In the genomic region with DNA sequence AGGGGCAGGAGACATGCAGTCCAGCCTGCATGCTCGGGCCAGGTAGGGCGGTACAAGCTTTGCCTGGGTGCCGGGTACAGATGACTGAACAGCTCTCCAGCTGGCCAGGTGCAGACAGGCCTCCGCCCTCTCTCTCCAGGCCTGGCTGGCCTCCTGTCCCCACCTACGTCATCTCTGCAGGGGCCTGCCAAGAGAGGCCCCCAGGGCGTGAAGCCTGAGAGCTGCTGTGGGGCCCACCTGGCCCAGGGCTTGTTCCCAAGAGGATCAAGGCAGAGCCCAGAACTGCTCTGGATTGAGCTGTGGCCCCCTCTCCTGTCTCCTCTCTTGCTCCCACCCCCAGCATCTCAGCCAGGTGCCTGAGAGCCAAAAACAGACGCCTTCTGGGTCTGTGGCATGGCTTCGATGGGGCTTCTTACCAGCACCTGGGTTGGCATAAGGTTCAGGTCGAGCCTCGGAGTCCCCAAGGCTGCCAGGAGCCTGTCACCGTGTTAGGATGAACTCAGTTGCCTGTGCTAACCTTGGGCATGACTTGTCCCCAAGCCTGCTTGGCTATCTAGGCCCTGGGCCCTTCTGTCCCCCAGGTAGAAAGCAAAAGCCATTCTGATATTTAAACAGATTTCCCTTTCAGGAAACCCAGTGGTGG, we compare ENCODE assay signal across 11 mouse cellular contexts. TPM values are rescaled to one million over a fixed set of nuclear protein-coding genes. Genes with fewer than 3 reads are reported as not detected.
DNase-seq lines count a peak whose midpoint lies in the region; ATAC-seq lines count a peak whose summit lies in the region.
"Had no signal": no experiment of that assay in that cellular context is flagged by ENCODE, and none has a peak within 500 bp of the region (broad histone marks: within the 10 kb centered on the region; RNA-seq: fewer than 3 reads in every experiment).

No protein-coding gene starts in this region.

- H3K4me2 ChIP-seq in hindbrain, embryonic 13.5 days: no peak overlapping the region
- no peak overlapping the region for H3K4me2 ChIP-seq in hindbrain, embryonic 14.5 days (replicated peaks)
- H3K4me2 ChIP-seq in limb, embryonic 13.5 days (replicated peaks): no peak overlapping the region
- H3K4me2 ChIP-seq: heart, embryonic 11.5 days had no signal

- peak overlapping the region; percentile 8; the same call in 1 of the 2 replicates for H3K9ac ChIP-seq in hindbrain, embryonic 13.5 days
- no peak overlapping the region for H3K9ac ChIP-seq in hindbrain, embryonic 14.5 days
- H3K9ac ChIP-seq in limb, embryonic 13.5 days: peak overlapping the region; percentile 48

- DNase-seq in hindbrain, embryonic 14.5 days (ENCODE audit: low spot score): no peak
- peak; percentile 59 to 67 for DNase-seq in cerebellum, postnatal 25 days
- peak; percentile 34 for DNase-seq in kidney, adult 18-20 months
- DNase-seq in gastrocnemius, postnatal 36 days: no peak
- no peak for DNase-seq in left cerebral cortex, adult 9 months (ENCODE audit: low spot score in 2 of 2)
- DNase-seq in adrenal gland, postnatal 25 days: no peak

- H3K4me3 ChIP-seq in hindbrain, embryonic 13.5 days: no peak overlapping the region
- no peak overlapping the region for H3K4me3 ChIP-seq in hindbrain, embryonic 14.5 days (replicated peaks; ENCODE audit: low read length)
- no peak overlapping the region for H3K4me3 ChIP-seq in limb, embryonic 13.5 days
- H3K4me3 ChIP-seq: left cerebral cortex, adult 2 months had no signal

- H3K27ac ChIP-seq in hindbrain, embryonic 13.5 days: no peak overlapping the region
- H3K27ac ChIP-seq in hindbrain, embryonic 14.5 days: no peak overlapping the region
- H3K27ac ChIP-seq in limb, embryonic 13.5 days: peak overlapping the region; percentile 22; the same call in 1 of the 2 replicates
- H3K27ac ChIP-seq: left cerebral cortex, adult 2 months had no signal

- H3K9me3 ChIP-seq in hindbrain, embryonic 13.5 days: no peaks in the 10 kb centered on the region
- H3K9me3 ChIP-seq in hindbrain, embryonic 14.5 days (ENCODE audit: control insufficient read depth, low read length): no peaks in the 10 kb centered on the region
- H3K9me3 ChIP-seq in limb, embryonic 13.5 days: 0 out of 2 replicates have a peak, but pooled peaks cover 4% of the 10 kb centered on the region

- peaks cover 45% of the 10 kb centered on the region for H3K4me1 ChIP-seq in hindbrain, embryonic 13.5 days (replicated peaks)
- H3K4me1 ChIP-seq in hindbrain, embryonic 14.5 days (replicated peaks; ENCODE audit: control insufficient read depth, insufficient read depth, low read length): peaks cover 20% of the 10 kb centered on the region
- H3K4me1 ChIP-seq in limb, embryonic 13.5 days: peaks cover 60% of the 10 kb centered on the region

- H3K27me3 ChIP-seq in hindbrain, embryonic 13.5 days: no peaks in the 10 kb centered on the region
- no peaks in the 10 kb centered on the region for H3K27me3 ChIP-seq in hindbrain, embryonic 14.5 days (ENCODE audit: control insufficient read depth, insufficient read depth, low read length)
- H3K27me3 ChIP-seq in limb, embryonic 13.5 days: no peaks in the 10 kb centered on the region

- no peak for ATAC-seq in hindbrain, embryonic 13.5 days (ENCODE audit: low FRiP score)
- ATAC-seq in hindbrain, embryonic 14.5 days (ENCODE audit: low FRiP score): no peak
- peak; percentile 18; the same call in 1 of the 2 replicates for ATAC-seq in limb, embryonic 13.5 days (ENCODE audit: low FRiP score, low read depth)
- ATAC-seq: forebrain, embryonic 16.5 days had no signal

- intact Hi-C loops in gastrocnemius, postnatal 36 days (cut with DNase I): no loop called here

- H3K36me3 ChIP-seq in hindbrain, embryonic 13.5 days: peaks cover 12% of the 10 kb centered on the region
- 0 out of 2 replicates have a peak, but pooled peaks cover 10% of the 10 kb centered on the region for H3K36me3 ChIP-seq in hindbrain, embryonic 14.5 days (replicated peaks; ENCODE audit: control insufficient read depth, insufficient read depth)
- H3K36me3 ChIP-seq in limb, embryonic 13.5 days: peaks cover 29% of the 10 kb centered on the region

- WGBS in hindbrain, embryonic 13.5 days: 81% methylated on average over 10 of the region's 11 CpGs
- 81% methylated on average over 11 of the region's 11 CpGs for WGBS in hindbrain, embryonic 14.5 days
- WGBS in limb, embryonic 13.5 days: 59% methylated on average over 11 of the region's 11 CpGs

RNA-seq across cellular contexts. Expression of gene Crtc1, which starts 32.8 kb away (rescaled TPM):
- 35.6 and 37.6 TPM in 2 replicates for polyA plus RNA-seq in hindbrain, embryonic 13.5 days (2015; fragmentation: Nextera tagmentation; extraction: Ambion mirVana)
- polyA plus RNA-seq in hindbrain, embryonic 14.5 days (2014; fragmentation: Nextera tagmentation; extraction: Ambion mirVana): 48.1 and 53.9 TPM in 2 replicates
- polyA plus RNA-seq in limb, embryonic 13.5 days (2015; fragmentation: Nextera tagmentation; extraction: Ambion mirVana): 26.7 and 29.9 TPM in 2 replicates
- 1 to 10 TPM; 5.3 to 7.5 TPM for total RNA-seq in gastrocnemius, postnatal 36 days (2021)
- total RNA-seq in adrenal gland, postnatal 25 days (2021): 23.9 and 28.8 TPM in 2 replicates

RNA-seq across cellular contexts. Expression of gene Comp, which starts 33.2 kb away (rescaled TPM):
- 0.14 and 0.96 TPM in 2 replicates for polyA plus RNA-seq in hindbrain, embryonic 13.5 days (2015; fragmentation: Nextera tagmentation; extraction: Ambion mirVana)
- 0.10 and 0.27 TPM in 2 replicates for polyA plus RNA-seq in hindbrain, embryonic 14.5 days (2014; fragmentation: Nextera tagmentation; extraction: Ambion mirVana)
- 26.4 and 40.8 TPM in 2 replicates for polyA plus RNA-seq in limb, embryonic 13.5 days (2015; fragmentation: Nextera tagmentation; extraction: Ambion mirVana)
- total RNA-seq in gastrocnemius, postnatal 36 days (2021): 1 to 10 TPM; 8.9 to 9.9 TPM
- total RNA-seq in adrenal gland, postnatal 25 days (2021): 0.27 TPM in 1 of 2 replicates, not detected in the other

RNA-seq across cellular contexts. Expression of gene Upf1, which starts 53.5 kb away (rescaled TPM):
- polyA plus RNA-seq in hindbrain, embryonic 13.5 days (2015; fragmentation: Nextera tagmentation; extraction: Ambion mirVana): 14.4 and 15.9 TPM in 2 replicates
- 17.3 and 17.9 TPM in 2 replicates for polyA plus RNA-seq in hindbrain, embryonic 14.5 days (2014; fragmentation: Nextera tagmentation; extraction: Ambion mirVana)
- polyA plus RNA-seq in limb, embryonic 13.5 days (2015; fragmentation: Nextera tagmentation; extraction: Ambion mirVana): 18.7 and 19.5 TPM in 2 replicates
- total RNA-seq in gastrocnemius, postnatal 36 days (2021): 10 to 100 TPM; 27.0 to 27.6 TPM
- 71.3 and 76.9 TPM in 2 replicates for total RNA-seq in adrenal gland, postnatal 25 days (2021)

Comparison
In these comparisons a context has a peak if more than half of its experiments do, and no peak if none do; other contexts are left out.
1. DNase-seq: peak in cerebellum, postnatal 25 days (2 of 2) and kidney, adult 18-20 months (single experiment); none in hindbrain, embryonic 14.5 days (single experiment), gastrocnemius, postnatal 36 days (0 of 2), left cerebral cortex, adult 9 months (0 of 2) and adrenal gland, postnatal 25 days (single experiment).
2. RNA of gene Comp, which starts 33.2 kb away (polyA plus RNA-seq): 26.4 to 40.8 TPM in limb, embryonic 13.5 days; 0.10 to 0.27 TPM in hindbrain, embryonic 14.5 days and 0.14 to 0.96 TPM in hindbrain, embryonic 13.5 days; every median in the first group is over 10 times any median in the second.